Mouse (Mus musculus) left cerebral cortex, adult 18-20 months (tissue): ENCODE measurements around the gene Rab29. TPM values are rescaled to one million over a fixed set of nuclear protein-coding genes. Genes with fewer than 3 reads are reported as not detected.

Source experiments
- DNase-seq, 2 experiments: peaks; one replicate each; pipeline ENCODE4 v3.0.0; 2021 to 2022; ENCODE audit warnings: low spot score in 2 of 2, mixed read lengths in 1 of 2
- total RNA-seq, 2 experiments: library from RNA; stranded (reverse); gene quantifications; 2 replicates each; pipeline ENCODE4 v1.2.3; 2021

Gene Rab29
- total RNA-seq, 2 experiments from 2014 or later = 5.0 to 7.5 TPM

DNA sequence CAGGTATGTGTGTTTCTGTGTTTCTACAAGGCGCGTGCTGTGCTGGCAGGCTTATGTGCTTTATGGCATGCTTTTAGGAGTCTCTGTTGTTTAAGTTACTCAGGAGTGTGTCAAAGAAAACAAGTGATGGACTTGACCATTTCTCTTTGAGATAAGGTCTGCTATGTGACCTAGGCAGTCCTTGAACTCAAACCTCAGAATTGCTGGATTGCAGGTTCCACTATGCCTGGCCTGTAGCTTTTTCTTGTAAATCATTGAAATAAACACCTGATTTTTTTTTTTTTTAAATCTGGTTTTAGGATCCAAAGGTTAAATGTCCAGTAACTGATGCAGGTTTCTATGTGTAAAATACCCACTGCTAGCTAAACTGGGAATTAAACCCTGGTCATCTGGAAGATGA is 52.0 kb downstream of the Rab29 start:
- DNase-seq = no peak

DNA sequence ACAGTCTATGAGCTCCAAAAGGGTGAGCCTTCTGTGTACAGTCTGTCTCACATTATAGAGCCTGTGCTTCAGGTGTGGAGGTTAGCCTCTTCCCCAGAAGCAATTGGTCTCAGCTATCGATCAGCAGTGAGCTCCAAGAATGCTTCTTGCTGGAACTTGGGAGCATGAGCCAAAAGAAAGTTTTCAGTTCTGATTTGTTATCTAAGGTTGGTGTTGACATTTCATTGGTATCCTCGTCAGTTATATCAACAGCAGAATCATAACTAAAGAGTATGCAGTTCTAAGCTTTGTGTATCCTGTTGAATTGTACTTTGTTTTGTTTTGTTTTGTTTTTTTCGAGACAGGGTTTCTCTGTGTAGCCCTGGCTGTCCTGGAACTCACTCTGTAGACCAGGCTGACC is 55.1 kb downstream of the Rab29 start:
- DNase-seq = no peak

Other genes starting within 250 kb of the Rab29 start
- gene Ctse, start 228.9 kb upstream of the Rab29 start, total RNA-seq = under 1 TPM in 1 of 2 experiments, not detected in 1; 0.16 TPM
- gene Rab7b, start 178.5 kb upstream of the Rab29 start, total RNA-seq = 1 to 10 TPM; 1.4 to 3.1 TPM
- under 1 TPM in 1 of 2 experiments, not detected in 1; 0.07 TPM for gene Slc26a9, start 123.2 kb upstream of the Rab29 start, total RNA-seq
- 1 to 10 TPM; 1.5 to 1.8 TPM for gene Pm20d1, start 69.8 kb upstream of the Rab29 start, total RNA-seq
- gene Slc41a1, start 39.7 kb upstream of the Rab29 start, total RNA-seq = 10 to 100 TPM; 43.8 to 43.9 TPM
- 100 to 1,000 TPM; 148 to 157 TPM for gene Nucks1, start 43.3 kb downstream of the Rab29 start, total RNA-seq
- gene Slc45a3, start 95.7 kb downstream of the Rab29 start, total RNA-seq = under 1 TPM; 0.59 to 0.81 TPM
- gene Elk4, start 140.4 kb downstream of the Rab29 start, total RNA-seq = 10 to 100 TPM; 54.4 to 59.1 TPM
- gene Mfsd4a, start 200.8 kb downstream of the Rab29 start, total RNA-seq = 10 to 100 TPM; 72.9 to 78.3 TPM